Mouse (Mus musculus): ENCODE measurements at regions not wholly inside any gene's neighbourhood (a gene's known extent, or its start where the extent isn't known, plus 50 kb on each side); places are given as distances from the start of the nearest gene placed in this dataset.

GRCm38 (mm10) chr12:109662179-109662578 lies 62.0 kb upstream of the Rtl1 start:
- no peak for ATAC-seq (replicated peaks; ENCODE audit: poor library complexity, severe bottlenecking)

- no peak for ATAC-seq (replicated peaks; ENCODE audit: poor library complexity, severe bottlenecking)
Observed at GRCm38 (mm10) chr12:109674766-109675165, 74.6 kb upstream of the Rtl1 start.

GRCm38 (mm10) chr12:109694046-109694445 lies 93.9 kb upstream of the Rtl1 start:
- ATAC-seq (replicated peaks; ENCODE audit: poor library complexity, severe bottlenecking), result no peak

GRCm38 (mm10) chr12:109694801-109695430 lies 94.8 kb upstream of the Rtl1 start:
- ATAC-seq (replicated peaks; ENCODE audit: poor library complexity, severe bottlenecking), result no peak

GRCm38 (mm10) chr12:109706820-109707219 lies 106.7 kb upstream of the Rtl1 start:
- ATAC-seq (replicated peaks; ENCODE audit: poor library complexity, severe bottlenecking), result no peak

GRCm38 (mm10) chr12:109709661-109710060 lies 109.5 kb upstream of the Rtl1 start:
- no peak for ATAC-seq (replicated peaks; ENCODE audit: poor library complexity, severe bottlenecking)

GRCm38 (mm10) chr12:109711392-109711791 lies 111.3 kb upstream of the Rtl1 start:
- no peak for ATAC-seq (replicated peaks; ENCODE audit: poor library complexity, severe bottlenecking)

- ATAC-seq (replicated peaks; ENCODE audit: poor library complexity, severe bottlenecking), result no peak
Observed at GRCm38 (mm10) chr12:109711946-109712345, 111.8 kb upstream of the Rtl1 start.

- ATAC-seq (replicated peaks; ENCODE audit: poor library complexity, severe bottlenecking), result no peak
Observed at GRCm38 (mm10) chr12:109712386-109712785, 112.3 kb upstream of the Rtl1 start.

GRCm38 (mm10) chr12:109713041-109713440 lies 112.9 kb upstream of the Rtl1 start:
- ATAC-seq (replicated peaks; ENCODE audit: poor library complexity, severe bottlenecking), result no peak

- ATAC-seq (replicated peaks; ENCODE audit: poor library complexity, severe bottlenecking), result no peak
Observed at GRCm38 (mm10) chr12:109714061-109714460, 113.9 kb upstream of the Rtl1 start.

GRCm38 (mm10) chr12:109716991-109717390 lies 116.9 kb upstream of the Rtl1 start:
- ATAC-seq (replicated peaks; ENCODE audit: poor library complexity, severe bottlenecking), result no peak

- ATAC-seq (replicated peaks; ENCODE audit: poor library complexity, severe bottlenecking), result no peak
Observed at GRCm38 (mm10) chr12:109718036-109718435, 117.9 kb upstream of the Rtl1 start.

- ATAC-seq (replicated peaks; ENCODE audit: poor library complexity, severe bottlenecking), result no peak
Observed at GRCm38 (mm10) chr12:109738201-109738600, 138.1 kb upstream of the Rtl1 start.

- no peak for ATAC-seq (replicated peaks; ENCODE audit: poor library complexity, severe bottlenecking)
Observed at GRCm38 (mm10) chr12:109738911-109739310, 138.8 kb upstream of the Rtl1 start.

GRCm38 (mm10) chr12:109742486-109742885 lies 142.4 kb upstream of the Rtl1 start:
- ATAC-seq (replicated peaks; ENCODE audit: poor library complexity, severe bottlenecking), result no peak

- no peak for ATAC-seq (replicated peaks; ENCODE audit: poor library complexity, severe bottlenecking)
Observed at GRCm38 (mm10) chr12:109743036-109743650, 143.0 kb upstream of the Rtl1 start.

- ATAC-seq (replicated peaks; ENCODE audit: poor library complexity, severe bottlenecking), result no peak
Observed at GRCm38 (mm10) chr12:109744186-109744585, 144.1 kb upstream of the Rtl1 start.

- no peak for ATAC-seq (replicated peaks; ENCODE audit: poor library complexity, severe bottlenecking)
Observed at GRCm38 (mm10) chr12:109745731-109746484, 145.8 kb upstream of the Rtl1 start.

- ATAC-seq (replicated peaks; ENCODE audit: poor library complexity, severe bottlenecking), result no peak
Observed at GRCm38 (mm10) chr12:109747201-109747600, 147.1 kb upstream of the Rtl1 start.

GRCm38 (mm10) chr12:109747776-109748175 lies 147.6 kb upstream of the Rtl1 start:
- ATAC-seq (replicated peaks; ENCODE audit: poor library complexity, severe bottlenecking), result no peak

All from granulocyte monocyte progenitor cell, adult 5-6 weeks (primary cell).